Mouse (Mus musculus): ENCODE results near the gene Trpc2. TPM values are rescaled to one million over a fixed set of nuclear protein-coding genes. Genes with fewer than 3 reads are reported as not detected.
A peak's percentile ranks its signal among the peaks of the same experiment; 100 is the strongest.

Gene Trpc2
- polyA plus RNA-seq, 1 experiment from 2014 or later: not detected

DNA sequence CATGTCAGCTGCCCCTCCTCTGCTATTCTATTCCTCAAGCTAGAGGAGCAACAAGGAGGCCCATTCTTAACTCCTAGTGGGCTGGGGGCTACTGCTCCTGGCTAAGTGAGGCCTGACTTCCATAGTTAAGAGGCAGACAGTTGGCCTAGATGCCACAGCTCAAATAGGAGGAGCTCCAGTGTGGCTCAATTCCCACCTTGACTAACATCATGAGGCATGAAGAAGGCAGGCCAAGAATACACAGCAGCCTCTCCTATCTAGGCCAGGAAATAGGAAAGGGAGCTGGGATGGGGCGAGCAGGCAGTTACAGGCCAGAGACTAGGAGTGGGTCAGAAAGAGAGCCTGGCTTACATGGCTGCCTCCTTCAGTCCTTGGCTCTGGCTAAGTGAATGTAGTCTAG lies 25.3 kb downstream of the Trpc2 start:
- no peak for DNase-seq (ENCODE audit: low spot score)
- Histone ChIP-seq H3K4me2 (ENCODE audit: low read length) (no peak overlapping the region), H3K9me3 (ENCODE audit: control insufficient read depth, low read length) (no peaks in the 10 kb centered on the region), H3K9ac (ENCODE audit: low read length) (no peak overlapping the region), H3K4me3 (ENCODE audit: low read depth, low read length) (no peak overlapping the region), H3K27ac (ENCODE audit: low read depth) (no peak overlapping the region), H3K27me3 (replicated peaks; ENCODE audit: control insufficient read depth, insufficient read depth, low read length) (no peaks in the 10 kb centered on the region), H3K4me1 (replicated peaks; ENCODE audit: control insufficient read depth, insufficient read depth, low read length) (no peaks in the 10 kb centered on the region), H3K36me3 (ENCODE audit: control insufficient read depth, insufficient read depth, low read length) (no peaks in the 10 kb centered on the region)
- no peak for ATAC-seq (replicated peaks; ENCODE audit: low FRiP score, low TSS enrichment, low read depth)
- WGBS: 80% methylated on average over 1 of the region's 1 CpGs

DNA sequence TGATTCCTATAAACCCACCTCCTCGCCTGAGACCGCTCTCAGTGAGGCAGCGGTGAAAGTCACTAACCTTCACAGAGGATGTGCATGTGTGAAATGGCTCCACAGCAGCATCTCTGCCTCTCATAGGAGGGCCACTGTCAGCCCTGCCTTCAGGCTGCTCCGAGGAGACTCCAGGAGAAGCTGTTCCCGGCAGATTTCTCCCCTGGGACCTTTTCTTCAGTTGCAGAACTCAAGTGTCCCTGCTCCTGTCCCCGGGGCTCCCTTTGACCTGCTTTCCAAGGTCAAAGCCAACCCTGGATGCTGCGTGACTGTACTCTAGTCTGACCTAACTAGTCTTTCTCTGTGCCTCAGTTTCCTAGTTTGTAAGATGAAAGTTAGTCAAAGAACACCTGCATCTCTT lies 26.3 kb downstream of the Trpc2 start, which contains the start of gene Art5:
Art5 (minus strand) TSS at position 319 of the 400 bp plus-strand sequence.
- 78% methylated on average over 7 of the region's 7 CpGs for WGBS
- no peak within 1 kb of the TSS for H3K9ac ChIP-seq (ENCODE audit: low read length)
- no peak within 1 kb of the TSS for H3K4me2 ChIP-seq (ENCODE audit: low read length)
- no peaks in the 10 kb centered on the region for H3K4me1 ChIP-seq (replicated peaks; ENCODE audit: control insufficient read depth, insufficient read depth, low read length)
- DNase-seq (ENCODE audit: low spot score) (no peak), ATAC-seq (replicated peaks; ENCODE audit: low FRiP score, low TSS enrichment, low read depth) (no peak)
- no peaks in the 10 kb centered on the region for H3K9me3 ChIP-seq (ENCODE audit: control insufficient read depth, low read length)
- H3K27me3 ChIP-seq (replicated peaks; ENCODE audit: control insufficient read depth, insufficient read depth, low read length): no peaks in the 10 kb centered on the region
- no peak within 1 kb of the TSS for H3K27ac ChIP-seq (ENCODE audit: low read depth)
- H3K36me3 ChIP-seq (ENCODE audit: control insufficient read depth, insufficient read depth, low read length): no peaks in the 10 kb centered on the region
- no peak within 1 kb of the TSS for H3K4me3 ChIP-seq (ENCODE audit: low read depth, low read length)

DNA sequence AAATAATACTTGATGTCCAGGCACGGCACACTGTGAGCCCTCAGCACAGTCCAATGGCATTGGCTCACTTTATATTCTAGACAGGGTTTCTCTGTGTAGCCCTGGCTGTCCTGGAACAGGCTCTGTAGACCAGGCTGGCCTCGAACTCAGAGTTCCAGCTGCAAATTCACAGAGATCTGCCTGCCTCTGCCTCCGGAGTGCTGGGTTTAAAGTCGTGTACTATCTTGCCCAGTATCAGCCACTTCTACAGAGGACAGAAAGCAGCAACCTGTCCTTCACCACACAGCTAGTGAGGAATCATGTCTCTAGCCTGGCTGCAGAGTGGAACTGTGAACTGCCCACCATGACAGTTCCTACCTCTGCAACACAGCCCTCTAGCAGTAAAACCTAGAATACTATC lies 26.8 kb downstream of the Trpc2 start:
- ATAC-seq (replicated peaks; ENCODE audit: low FRiP score, low TSS enrichment, low read depth) (no peak), DNase-seq (ENCODE audit: low spot score) (no peak)
- H3K9me3 ChIP-seq (ENCODE audit: control insufficient read depth, low read length): no peaks in the 10 kb centered on the region
- WGBS: 93% methylated on average over 4 of the region's 4 CpGs
- no peak overlapping the region for H3K9ac ChIP-seq (ENCODE audit: low read length)
- H3K4me3 ChIP-seq (ENCODE audit: low read depth, low read length): no peak overlapping the region
- H3K27ac ChIP-seq (ENCODE audit: low read depth): no peak overlapping the region
- H3K27me3 ChIP-seq (replicated peaks; ENCODE audit: control insufficient read depth, insufficient read depth, low read length): no peaks in the 10 kb centered on the region
- no peaks in the 10 kb centered on the region for H3K36me3 ChIP-seq (ENCODE audit: control insufficient read depth, insufficient read depth, low read length)
- H3K4me1 ChIP-seq (replicated peaks; ENCODE audit: control insufficient read depth, insufficient read depth, low read length): no peaks in the 10 kb centered on the region
- no peak overlapping the region for H3K4me2 ChIP-seq (ENCODE audit: low read length)

DNA sequence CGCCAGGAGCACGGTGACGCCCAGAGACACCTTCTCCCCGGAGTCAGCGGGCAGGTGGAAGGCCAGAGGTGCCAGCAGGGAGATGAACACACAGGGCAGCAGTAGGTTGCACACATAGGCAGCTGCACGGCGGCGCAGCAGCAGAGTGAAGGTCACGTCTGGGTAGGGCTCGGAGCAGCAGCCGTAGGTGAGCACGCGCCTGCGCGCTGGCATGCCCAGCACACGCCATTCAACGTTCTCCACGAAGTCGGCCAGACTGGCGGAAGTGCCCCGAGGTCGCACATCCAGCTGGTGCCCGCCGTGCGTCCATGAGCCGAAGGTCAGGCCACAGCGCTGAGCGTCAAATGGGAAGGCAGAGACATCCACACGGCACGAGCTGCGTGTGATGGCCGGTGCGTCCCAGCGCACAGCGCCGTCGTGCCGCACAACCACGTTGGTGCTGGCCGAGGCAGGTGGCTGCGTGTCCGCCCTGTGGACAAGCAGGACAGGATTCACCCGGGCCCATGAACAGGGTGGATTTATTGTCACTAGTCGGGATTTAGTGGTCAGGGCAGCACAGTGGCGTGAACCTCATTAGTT lies 30.3 kb downstream of the Trpc2 start:
- no peak for ATAC-seq (replicated peaks; ENCODE audit: low FRiP score, low TSS enrichment, low read depth)
- no peak for DNase-seq (ENCODE audit: low spot score)
- no peak overlapping the region for H3K9ac ChIP-seq (ENCODE audit: low read length)
- H3K4me1 ChIP-seq (replicated peaks; ENCODE audit: control insufficient read depth, insufficient read depth, low read length): no peaks in the 10 kb centered on the region
- no peaks in the 10 kb centered on the region for H3K27me3 ChIP-seq (replicated peaks; ENCODE audit: control insufficient read depth, insufficient read depth, low read length)
- H3K4me3 ChIP-seq (ENCODE audit: low read depth, low read length): no peak overlapping the region
- H3K36me3 ChIP-seq (ENCODE audit: control insufficient read depth, insufficient read depth, low read length): 0 out of 2 replicates have a peak, but pooled peaks cover 2% of the 10 kb centered on the region
- H3K27ac ChIP-seq (ENCODE audit: low read depth): no peak overlapping the region
- no peak overlapping the region for H3K4me2 ChIP-seq (ENCODE audit: low read length)
- H3K9me3 ChIP-seq (ENCODE audit: control insufficient read depth, low read length): no peaks in the 10 kb centered on the region
- 80% methylated on average over 45 of the region's 45 CpGs for WGBS

DNA sequence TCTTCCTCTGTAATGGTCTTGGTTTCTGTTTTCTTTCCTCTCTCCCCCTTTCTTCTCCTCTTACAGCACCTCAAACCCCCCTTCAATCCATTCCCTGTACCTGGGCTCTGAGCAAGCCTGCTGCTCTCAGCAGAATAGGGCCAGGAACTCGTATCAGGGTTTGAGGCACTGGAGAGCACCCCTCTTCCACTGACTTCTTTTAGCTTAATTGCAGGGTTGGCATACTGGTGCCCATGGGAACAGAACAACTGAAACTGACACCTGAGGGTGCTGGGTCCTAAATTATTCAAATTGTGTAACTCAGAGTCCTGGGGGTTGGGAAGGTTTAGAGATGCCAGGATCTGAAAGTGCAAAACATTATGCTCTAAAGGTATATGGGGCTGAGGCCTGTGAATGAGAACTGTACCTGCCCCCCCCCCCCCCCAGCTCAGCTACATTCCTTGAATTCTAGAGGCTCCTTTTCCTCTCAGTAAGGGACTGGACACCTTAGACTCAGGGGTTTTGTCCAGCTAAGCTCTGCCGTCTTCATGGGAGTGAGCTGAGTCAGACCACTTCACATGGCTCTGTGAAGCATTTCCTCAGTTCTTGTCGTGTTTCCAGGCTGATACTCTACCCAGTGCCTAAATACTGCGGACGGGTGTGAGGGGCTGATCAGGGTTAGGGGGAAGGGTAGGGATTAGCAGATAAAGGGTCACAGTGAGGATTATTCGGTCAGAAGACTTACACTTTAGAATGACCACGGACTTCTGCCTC lies 33.8 kb downstream of the Trpc2 start, which contains the start of gene Chrna10:
Chrna10 (minus strand) TSS at position 250 of the 753 bp plus-strand sequence.
- no peaks in the 10 kb centered on the region for H3K4me1 ChIP-seq (replicated peaks; ENCODE audit: control insufficient read depth, insufficient read depth, low read length)
- DNase-seq (ENCODE audit: low spot score) (no peak), ATAC-seq (replicated peaks; ENCODE audit: low FRiP score, low TSS enrichment, low read depth) (0 out of 2 replicates have a peak, but pooled peaks have one; percentile 21)
- H3K4me2 ChIP-seq (ENCODE audit: low read length): no peak within 1 kb of the TSS
- H3K27ac ChIP-seq (ENCODE audit: low read depth): no peak within 1 kb of the TSS
- no peaks in the 10 kb centered on the region for H3K9me3 ChIP-seq (ENCODE audit: control insufficient read depth, low read length)
- H3K36me3 ChIP-seq (ENCODE audit: control insufficient read depth, insufficient read depth, low read length): peaks cover 37% of the 10 kb centered on the region
- H3K4me3 ChIP-seq (ENCODE audit: low read depth, low read length): no peak within 1 kb of the TSS
- WGBS: 34% methylated on average over 7 of the region's 7 CpGs
- H3K27me3 ChIP-seq (replicated peaks; ENCODE audit: control insufficient read depth, insufficient read depth, low read length): no peaks in the 10 kb centered on the region
- no peak within 1 kb of the TSS for H3K9ac ChIP-seq (ENCODE audit: low read length)

DNA sequence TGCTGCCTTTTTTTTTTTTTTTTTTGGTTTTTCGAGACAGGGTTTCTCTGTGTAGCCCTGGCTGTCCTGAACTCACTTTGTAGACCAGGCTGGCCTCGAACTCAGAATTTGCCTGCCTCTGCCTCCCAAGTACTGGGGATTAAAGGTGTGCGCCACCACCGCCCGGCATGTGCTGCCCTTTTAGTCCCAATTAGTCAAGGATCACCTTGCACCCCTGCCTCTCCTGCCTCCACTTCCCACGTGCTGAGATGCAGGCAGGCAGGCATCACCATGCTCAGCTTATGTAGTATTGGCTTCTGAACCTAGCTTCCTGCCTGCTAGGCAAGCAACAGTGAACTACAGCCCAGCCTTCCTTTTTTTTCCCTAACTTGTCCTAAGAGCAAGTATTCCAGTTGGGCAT lies 34.5 kb downstream of the Trpc2 start:
- peaks cover 43% of the 10 kb centered on the region for H3K36me3 ChIP-seq (ENCODE audit: control insufficient read depth, insufficient read depth, low read length)
- ATAC-seq (replicated peaks; ENCODE audit: low FRiP score, low TSS enrichment, low read depth) (no peak), DNase-seq (ENCODE audit: low spot score) (no peak)
- WGBS: 75% methylated on average over 6 of the region's 6 CpGs
- no peak overlapping the region for H3K4me2 ChIP-seq (ENCODE audit: low read length)
- no peak overlapping the region for H3K4me3 ChIP-seq (ENCODE audit: low read depth, low read length)
- H3K4me1 ChIP-seq (replicated peaks; ENCODE audit: control insufficient read depth, insufficient read depth, low read length): no peaks in the 10 kb centered on the region
- no peaks in the 10 kb centered on the region for H3K27me3 ChIP-seq (replicated peaks; ENCODE audit: control insufficient read depth, insufficient read depth, low read length)
- no peak overlapping the region for H3K9ac ChIP-seq (ENCODE audit: low read length)
- no peak overlapping the region for H3K27ac ChIP-seq (ENCODE audit: low read depth)
- H3K9me3 ChIP-seq (ENCODE audit: control insufficient read depth, low read length): no peaks in the 10 kb centered on the region

DNA sequence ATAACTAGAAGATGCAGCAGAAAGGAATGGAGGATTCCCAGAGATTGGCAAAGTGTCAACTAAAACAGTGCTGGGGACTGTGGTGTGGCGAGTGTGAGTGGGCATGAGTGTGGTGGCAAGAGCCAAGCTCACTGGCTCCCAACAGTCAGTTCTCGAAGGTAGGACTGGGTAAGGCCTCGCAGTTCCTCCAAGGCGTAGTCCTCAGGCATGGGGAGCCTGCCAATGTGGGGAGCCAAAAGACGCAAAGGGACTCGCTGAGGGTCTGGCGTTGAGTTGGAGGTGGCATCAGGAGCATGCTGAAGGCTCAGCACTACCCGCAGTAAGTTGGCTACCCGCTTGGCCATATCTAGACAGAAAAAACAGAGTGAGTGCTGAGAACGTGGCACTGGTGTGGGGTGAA lies 37.4 kb downstream of the Trpc2 start:
- DNase-seq (ENCODE audit: low spot score): no peak
- no peak for ATAC-seq (replicated peaks; ENCODE audit: low FRiP score, low TSS enrichment, low read depth)
- H3K9ac ChIP-seq (ENCODE audit: low read length): no peak overlapping the region
- 95% methylated on average over 10 of the region's 10 CpGs for WGBS
- H3K4me2 ChIP-seq (ENCODE audit: low read length): no peak overlapping the region
- H3K27ac ChIP-seq (ENCODE audit: low read depth): no peak overlapping the region
- H3K4me3 ChIP-seq (ENCODE audit: low read depth, low read length): no peak overlapping the region
- H3K27me3 ChIP-seq (replicated peaks; ENCODE audit: control insufficient read depth, insufficient read depth, low read length): no peaks in the 10 kb centered on the region
- H3K36me3 ChIP-seq (ENCODE audit: control insufficient read depth, insufficient read depth, low read length): peaks cover 73% of the 10 kb centered on the region
- H3K4me1 ChIP-seq (replicated peaks; ENCODE audit: control insufficient read depth, insufficient read depth, low read length): no peaks in the 10 kb centered on the region
- no peaks in the 10 kb centered on the region for H3K9me3 ChIP-seq (ENCODE audit: control insufficient read depth, low read length)

DNA sequence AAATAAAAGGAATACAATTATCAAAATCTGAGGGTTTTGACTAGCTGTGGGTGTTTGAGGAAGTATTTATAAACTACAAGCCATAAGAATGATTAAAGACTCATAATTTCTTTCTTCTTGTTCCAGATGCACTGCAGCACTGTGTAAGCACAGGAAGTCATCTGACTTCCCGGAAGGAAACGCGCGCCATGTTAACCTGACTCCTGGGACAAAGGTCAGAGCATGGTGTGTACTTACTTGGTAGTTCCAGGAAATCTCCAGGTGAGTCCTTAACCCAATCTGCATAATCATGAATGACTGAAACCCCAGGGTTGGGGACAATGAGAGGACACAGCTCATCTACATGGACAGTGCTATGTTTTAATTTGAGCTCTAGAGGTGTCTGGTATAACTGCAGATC lies 49.5 kb downstream of the Trpc2 start:
- peaks cover 88% of the 10 kb centered on the region for H3K36me3 ChIP-seq (ENCODE audit: control insufficient read depth, insufficient read depth, low read length)
- no peaks in the 10 kb centered on the region for H3K9me3 ChIP-seq (ENCODE audit: control insufficient read depth, low read length)
- no peak overlapping the region for H3K4me3 ChIP-seq (ENCODE audit: low read depth, low read length)
- H3K27me3 ChIP-seq (replicated peaks; ENCODE audit: control insufficient read depth, insufficient read depth, low read length): no peaks in the 10 kb centered on the region
- H3K27ac ChIP-seq (ENCODE audit: low read depth): no peak overlapping the region
- no peak overlapping the region for H3K9ac ChIP-seq (ENCODE audit: low read length)
- no peaks in the 10 kb centered on the region for H3K4me1 ChIP-seq (replicated peaks; ENCODE audit: control insufficient read depth, insufficient read depth, low read length)
- DNase-seq (ENCODE audit: low spot score) (peak; percentile 24), ATAC-seq (replicated peaks; ENCODE audit: low FRiP score, low TSS enrichment, low read depth) (no peak)
- no peak overlapping the region for H3K4me2 ChIP-seq (ENCODE audit: low read length)
- WGBS: 82% methylated on average over 4 of the region's 4 CpGs

DNA sequence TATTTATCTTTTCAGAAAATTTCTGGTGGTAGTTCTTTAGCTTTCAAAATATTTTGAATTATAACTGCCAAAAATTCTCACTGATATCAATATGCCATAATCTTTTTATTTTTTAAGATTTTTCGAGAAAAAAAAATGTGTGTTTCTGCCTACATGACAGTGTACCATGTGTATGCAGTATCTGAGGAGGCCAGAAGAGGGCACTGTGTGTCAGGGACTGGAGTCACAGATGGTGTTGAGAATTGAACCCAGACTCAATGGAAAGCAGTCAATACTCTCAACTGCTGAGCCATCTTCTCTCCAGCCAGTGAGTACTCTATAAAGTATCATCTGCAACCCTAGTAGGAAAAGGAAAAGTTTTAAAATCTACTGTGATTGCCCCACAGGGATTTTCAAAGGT lies 54.5 kb downstream of the Trpc2 start:
- ATAC-seq (replicated peaks; ENCODE audit: low FRiP score, low TSS enrichment, low read depth): no peak
- Histone ChIP-seq H3K36me3 (ENCODE audit: control insufficient read depth, insufficient read depth, low read length) (peaks cover 93% of the 10 kb centered on the region), H3K4me1 (replicated peaks; ENCODE audit: control insufficient read depth, insufficient read depth, low read length) (no peaks in the 10 kb centered on the region), H3K4me3 (ENCODE audit: low read depth, low read length) (no peak overlapping the region), H3K27me3 (replicated peaks; ENCODE audit: control insufficient read depth, insufficient read depth, low read length) (no peaks in the 10 kb centered on the region), H3K27ac (ENCODE audit: low read depth) (no peak overlapping the region), H3K9ac (ENCODE audit: low read length) (no peak overlapping the region), H3K4me2 (ENCODE audit: low read length) (no peak overlapping the region), H3K9me3 (ENCODE audit: control insufficient read depth, low read length) (no peaks in the 10 kb centered on the region)
- DNase-seq (ENCODE audit: low spot score): no peak
- 91% methylated on average over 1 of the region's 1 CpGs for WGBS

Data from intestine, embryonic 14.5 days (tissue).